Mouse (Mus musculus) forebrain, embryonic 14.5 days (tissue): ENCODE measurements around the gene Tsc22d1. TPM values are rescaled to one million over a fixed set of nuclear protein-coding genes. Genes with fewer than 3 reads are reported as not detected.

Experiments
- ATAC-seq: fragments of 200-750 bp; cut with Nextera tagmentation; 2 replicates; pipeline ENCODE4 v1.8.0; 2017; ENCODE audit warnings: mild to moderate bottlenecking, moderate library complexity
- DNase-seq: peaks from one replicate; pipeline ENCODE4 v3.0.0-alpha.2; 2015; ENCODE audit warnings: low spot score
- H3K27ac ChIP-seq: fragments of 300-500 bp; sonication (generic); 2 replicates; pipeline ENCODE4 v1.5.1; 2014; ENCODE audit warnings: low read depth, mild to moderate bottlenecking, control low read depth, low read length, moderate library complexity
- H3K27me3 ChIP-seq: fragments of 300-500 bp; sonication (generic); replicated peaks from 2 replicates; pipeline ENCODE4 v1.6.1; 2014; ENCODE audit warnings: low read length, control low read depth, mixed read lengths; ENCODE audit not compliant: control insufficient read depth, insufficient read depth
- H3K36me3 ChIP-seq: fragments of 300-500 bp; sonication (generic); 2 replicates; pipeline ENCODE4 v1.6.1; 2014; ENCODE audit warnings: low read length, control low read depth; ENCODE audit not compliant: control insufficient read depth, insufficient read depth
- H3K4me1 ChIP-seq: fragments of 300-500 bp; sonication (generic); 2 replicates; pipeline ENCODE4 v1.6.1; 2014; ENCODE audit warnings: antibody characterized with exemption, low read length, control low read depth; ENCODE audit not compliant: control insufficient read depth, insufficient read depth
- H3K4me2 ChIP-seq: fragments of 300-500 bp; sonication (generic); 2 replicates; pipeline ENCODE4 v1.6.1; 2014; ENCODE audit warnings: mild to moderate bottlenecking, control low read depth, low read length
- H3K4me3 ChIP-seq: fragments of 300-500 bp; sonication (generic); 2 replicates; pipeline ENCODE4 v1.5.1; 2014; ENCODE audit warnings: low read depth, low read length, control low read depth
- H3K9ac ChIP-seq: fragments of 300-500 bp; sonication (generic); 2 replicates; pipeline ENCODE4 v1.6.1; 2014; ENCODE audit warnings: mild to moderate bottlenecking, low read length, control low read depth, moderate library complexity
- H3K9me3 ChIP-seq: fragments of 300-500 bp; sonication (generic); replicated peaks from 2 replicates; pipeline ENCODE4 v1.6.1; 2016; ENCODE audit warnings: low read length, control low read depth, mixed read lengths; ENCODE audit not compliant: control insufficient read depth
- WGBS: fragments of 180-500 bp; shearing (Covaris S2); extraction: QIAGEN DNeasy Blood & Tissue Kit; methylation state at CpG from one replicate; pipeline ENCODE4 v1.1.7; 2014; 5-methylcytosine and 5-hydroxymethylcytosine counted together
- polyA plus RNA-seq: library from polyadenylated mRNA; unstranded; fragments of >200 nt; fragmentation: Nextera tagmentation; extraction: Ambion mirVana; gene quantifications from 2 replicates; pipeline ENCODE4 v1.2.1, GENCODE M21; 2014

Gene Tsc22d1
- polyA plus RNA-seq, 1 experiment from 2014 or later, result 854 TPM

DNA sequence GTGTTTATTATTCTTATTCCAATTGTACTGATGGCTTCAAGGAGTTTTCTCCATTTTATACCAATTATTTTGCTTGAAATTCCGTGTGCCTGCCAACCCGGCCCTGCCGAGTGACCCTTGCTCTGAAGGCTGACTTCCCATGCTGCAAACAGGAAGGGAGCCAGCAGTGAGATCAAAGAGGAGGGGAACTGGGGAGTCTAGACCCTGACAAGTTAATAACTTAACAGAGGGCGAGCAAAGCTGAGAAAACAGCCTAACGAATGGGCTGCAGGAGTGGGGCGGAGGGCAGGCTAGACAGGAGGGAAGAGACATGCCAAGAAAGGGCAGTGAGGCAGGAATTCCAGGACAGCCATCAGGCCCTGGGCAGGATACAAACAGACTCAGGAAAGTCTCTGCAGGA, 122.2 kb downstream of the Tsc22d1 start:
- Histone ChIP-seq H3K27ac (no peak overlapping the region), H3K4me2 (no peak overlapping the region), H3K4me1 (peaks cover 11% of the 10 kb centered on the region), H3K9ac (no peak overlapping the region), H3K27me3 (no peaks in the 10 kb centered on the region), H3K4me3 (no peak overlapping the region), H3K36me3 (no peaks in the 10 kb centered on the region), H3K9me3 (no peaks in the 10 kb centered on the region)
- ATAC-seq, result no peak
- WGBS, result 48% methylated on average over 6 of the region's 6 CpGs
- no peak for DNase-seq

DNA sequence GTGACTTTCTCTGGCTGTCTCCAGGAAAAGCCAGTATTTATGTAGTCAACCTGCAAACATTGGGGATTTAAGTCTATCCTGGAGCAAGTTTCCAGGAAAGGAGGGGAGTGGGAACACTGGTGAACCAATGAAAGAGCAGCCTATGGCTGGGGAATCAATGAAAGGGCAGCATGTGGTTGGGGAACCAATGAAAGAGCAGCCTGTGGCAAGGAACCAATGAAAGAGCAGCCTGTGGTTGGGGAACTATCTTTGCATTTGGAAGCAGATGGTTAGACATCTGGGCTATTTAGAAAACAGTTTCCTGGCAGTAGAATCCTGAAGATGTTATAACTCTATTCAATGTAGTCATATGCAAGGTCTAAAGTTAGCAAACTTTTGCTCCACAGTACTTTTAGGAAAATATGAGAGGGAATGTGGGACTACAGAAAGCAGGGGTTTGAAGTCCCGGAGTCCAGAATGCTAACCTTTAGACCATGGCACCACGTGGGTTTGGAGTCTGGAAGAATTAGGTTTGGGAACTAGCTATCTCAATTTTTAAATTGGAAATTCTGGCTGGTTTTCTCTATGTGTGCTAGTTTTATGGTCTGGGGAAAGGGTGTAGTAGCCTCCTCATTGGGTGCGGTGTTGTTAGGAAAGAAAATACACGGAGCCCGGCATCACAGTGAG, 125.4 kb downstream of the Tsc22d1 start:
- no peak for ATAC-seq
- peak; percentile 17 for DNase-seq
- H3K27ac ChIP-seq, result no peak overlapping the region
- no peak overlapping the region for H3K4me2 ChIP-seq
- no peaks in the 10 kb centered on the region for H3K4me1 ChIP-seq
- no peaks in the 10 kb centered on the region for H3K9me3 ChIP-seq
- no peak overlapping the region for H3K4me3 ChIP-seq
- H3K9ac ChIP-seq, result no peak overlapping the region
- H3K27me3 ChIP-seq, result no peaks in the 10 kb centered on the region
- H3K36me3 ChIP-seq, result no peaks in the 10 kb centered on the region
- 93% methylated on average over 5 of the region's 5 CpGs for WGBS

DNA sequence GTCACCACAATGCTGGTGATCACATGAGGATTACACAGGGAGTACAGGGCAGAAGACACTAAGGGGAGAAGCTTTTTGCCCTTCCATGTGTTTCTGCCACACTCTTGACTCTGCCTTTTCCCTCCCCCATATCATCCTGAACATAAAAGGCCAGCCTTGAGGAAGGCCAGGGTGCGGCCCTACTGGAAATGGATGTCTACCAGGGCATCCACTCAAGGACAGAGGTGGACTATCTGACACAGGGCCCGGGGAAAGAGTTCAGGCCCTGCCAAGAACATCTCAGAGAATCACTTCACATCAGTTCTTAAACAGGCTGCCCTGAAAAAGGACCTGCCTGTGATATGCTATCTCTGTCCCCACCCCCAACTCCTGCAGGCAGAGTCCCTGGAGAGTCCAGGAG, 126.6 kb downstream of the Tsc22d1 start:
- H3K4me2 ChIP-seq, result no peak overlapping the region
- H3K27me3 ChIP-seq, result no peaks in the 10 kb centered on the region
- 86% methylated on average over 2 of the region's 2 CpGs for WGBS
- H3K36me3 ChIP-seq, result no peaks in the 10 kb centered on the region
- H3K4me1 ChIP-seq, result no peaks in the 10 kb centered on the region
- no peak overlapping the region for H3K27ac ChIP-seq
- ATAC-seq, result no peak
- no peak overlapping the region for H3K4me3 ChIP-seq
- DNase-seq, result no peak
- no peaks in the 10 kb centered on the region for H3K9me3 ChIP-seq
- no peak overlapping the region for H3K9ac ChIP-seq

DNA sequence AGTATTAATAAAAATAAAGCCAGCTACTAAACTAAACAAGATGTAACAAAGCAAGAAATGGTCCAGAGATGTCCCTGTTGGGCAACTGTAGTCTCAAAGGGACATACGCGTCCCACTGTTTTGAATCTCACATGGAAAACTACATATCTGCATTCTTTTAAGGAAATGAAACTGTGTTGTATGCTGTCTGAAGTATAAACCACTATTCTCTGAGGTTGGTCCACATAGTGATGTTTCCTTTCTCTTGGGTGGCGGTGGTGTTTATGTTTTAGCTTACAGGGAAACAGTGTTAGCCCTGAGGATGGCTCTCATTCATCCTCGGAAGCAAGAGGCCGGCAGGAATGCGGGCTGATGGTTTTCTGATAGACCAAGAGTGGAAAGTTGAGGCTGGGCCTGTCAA, 129.4 kb downstream of the Tsc22d1 start:
- DNase-seq (no peak), ATAC-seq (no peak)
- H3K9me3 ChIP-seq, result no peaks in the 10 kb centered on the region
- no peaks in the 10 kb centered on the region for H3K27me3 ChIP-seq
- H3K4me2 ChIP-seq, result no peak overlapping the region
- H3K27ac ChIP-seq, result no peak overlapping the region
- no peaks in the 10 kb centered on the region for H3K4me1 ChIP-seq
- H3K4me3 ChIP-seq, result no peak overlapping the region
- no peaks in the 10 kb centered on the region for H3K36me3 ChIP-seq
- no peak overlapping the region for H3K9ac ChIP-seq
- WGBS, result 91% methylated on average over 6 of the region's 6 CpGs

DNA sequence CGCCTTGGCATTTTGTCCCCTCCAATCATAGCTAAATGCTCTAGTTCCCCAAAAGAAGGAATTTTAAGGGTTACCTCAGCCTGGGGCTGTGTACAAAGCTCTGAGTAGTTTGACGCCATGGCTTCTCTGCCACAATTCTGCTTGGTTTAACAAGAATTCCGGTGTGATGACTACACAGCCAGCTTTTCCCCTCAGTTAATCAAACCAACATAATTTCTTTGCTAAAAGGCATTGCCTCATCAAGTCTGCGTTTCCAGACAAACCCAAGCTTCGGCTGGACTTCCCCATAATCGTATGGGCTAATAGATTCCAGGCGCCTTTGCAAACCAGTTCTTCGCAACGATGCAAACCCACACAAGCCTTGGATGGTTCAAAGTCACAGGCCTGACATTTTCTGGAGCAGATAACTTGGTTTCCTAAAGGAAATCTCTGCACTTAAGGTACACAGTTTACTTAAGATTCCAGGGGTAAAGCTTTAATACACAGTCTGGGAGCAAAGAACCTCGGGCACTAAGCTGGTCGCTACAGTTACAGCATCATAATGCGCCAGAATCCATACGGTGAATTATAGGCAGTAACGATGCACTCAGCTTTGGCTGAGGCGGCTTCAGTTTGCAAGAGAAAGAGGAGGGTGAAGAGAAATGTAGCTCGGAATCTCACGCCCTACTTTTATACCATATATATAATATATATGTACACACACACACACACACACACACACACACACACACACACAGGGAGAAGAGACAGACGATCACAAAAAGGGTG, 140.7 kb downstream of the Tsc22d1 start:
- Histone ChIP-seq H3K4me3 (peak overlapping the region; percentile 71), H3K4me1 (no peaks in the 10 kb centered on the region), H3K9me3 (no peaks in the 10 kb centered on the region), H3K36me3 (no peaks in the 10 kb centered on the region), H3K27ac (peak overlapping the region; percentile 83), H3K4me2 (peak overlapping the region; percentile 59), H3K9ac (peak overlapping the region; percentile 88), H3K27me3 (no peaks in the 10 kb centered on the region)
- ATAC-seq (no peak), DNase-seq (peak; percentile 59)
- WGBS, result 48% methylated on average over 18 of the region's 18 CpGs

DNA sequence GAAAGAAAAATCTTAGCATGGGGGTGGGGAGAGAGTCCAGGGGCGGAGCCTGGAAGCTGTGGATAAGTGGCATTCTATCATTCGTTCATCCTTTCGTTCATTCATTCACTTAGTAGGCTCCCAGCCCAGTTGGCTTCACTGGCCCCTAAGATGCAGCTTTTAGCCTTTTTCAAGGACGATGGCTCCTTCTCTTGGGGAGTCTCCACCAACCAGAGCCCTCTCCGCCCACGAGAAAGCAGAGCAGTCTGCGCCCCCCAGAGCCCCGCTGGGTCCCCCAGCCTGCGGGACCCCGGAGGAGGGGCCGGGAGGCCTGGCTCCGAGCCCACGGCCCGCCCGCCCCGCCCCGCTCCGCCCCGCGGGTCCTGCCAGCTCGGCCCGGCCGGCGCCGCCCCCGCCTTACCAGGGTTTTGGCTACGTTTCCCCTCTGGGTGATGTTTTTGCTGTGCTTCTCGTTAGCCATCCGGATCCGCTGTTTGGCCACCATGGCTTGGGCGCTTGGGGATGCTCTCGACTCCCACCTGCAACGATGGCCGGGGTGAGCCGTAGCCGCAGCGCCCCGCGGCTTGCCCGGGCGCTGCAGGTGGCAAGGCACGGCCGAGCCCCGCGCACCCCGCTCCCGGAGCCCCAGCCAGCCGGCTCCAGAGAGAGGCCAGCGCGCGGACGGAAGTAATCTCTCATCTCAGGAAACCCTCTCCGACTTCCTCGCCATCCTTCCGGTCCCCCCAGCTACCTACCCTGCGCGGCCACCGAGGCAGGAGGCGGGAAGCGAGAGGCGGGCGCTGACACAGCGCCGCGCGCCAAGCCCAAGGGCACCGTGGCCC, 141.5 kb downstream of the Tsc22d1 start:
- H3K4me3 ChIP-seq, result peak overlapping the region; percentile 71
- ATAC-seq, result peak; percentile 81
- WGBS, result under 1% methylated on average over 65 of the region's 67 CpGs

DNA sequence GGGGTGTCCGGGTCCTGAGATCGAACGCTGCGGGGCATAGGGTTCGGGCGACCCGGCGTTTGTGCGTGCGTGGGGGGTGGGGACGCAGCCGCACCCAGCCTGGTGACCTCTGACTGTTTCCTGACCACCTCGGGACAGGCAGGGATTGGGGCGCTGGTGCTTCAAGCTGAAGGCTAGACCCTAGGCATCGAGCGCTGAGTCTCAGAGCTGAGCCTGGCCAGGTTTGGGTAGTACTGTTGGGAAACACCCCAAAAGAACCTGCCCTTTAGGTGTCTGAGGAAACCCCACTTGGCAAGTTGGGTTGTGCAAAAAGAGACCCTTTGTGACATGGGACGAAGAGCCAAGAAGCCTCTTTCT, 142.1 kb downstream of the Tsc22d1 start, which contains the start of gene Serp2:
TSS of gene Serp2 (minus strand) at position 38 of the 357 bp plus-strand sequence.
- Histone ChIP-seq H3K4me2 (peak within 1 kb of the TSS; percentile 59), H3K27ac (peak within 1 kb of the TSS; percentile 83), H3K27me3 (no peaks in the 10 kb centered on the region), H3K4me1 (no peaks in the 10 kb centered on the region), H3K4me3 (peak within 1 kb of the TSS; percentile 71), H3K9me3 (no peaks in the 10 kb centered on the region), H3K9ac (peak within 1 kb of the TSS; percentile 88), H3K36me3 (no peaks in the 10 kb centered on the region)
- WGBS, result 7% methylated on average over 17 of the region's 17 CpGs
- ATAC-seq, result no peak; the same call in 1 of the 2 replicates
- DNase-seq, result no peak

More for the DNA sequence above, 141.5 kb downstream of the Tsc22d1 start:
- H3K9ac ChIP-seq, result peak overlapping the region; percentile 88
- peak; percentile 75 for DNase-seq
- no peaks in the 10 kb centered on the region for H3K4me1 ChIP-seq
- H3K27me3 ChIP-seq, result no peaks in the 10 kb centered on the region
- H3K4me2 ChIP-seq, result peak overlapping the region; percentile 59
- no peaks in the 10 kb centered on the region for H3K9me3 ChIP-seq
- H3K27ac ChIP-seq, result peak overlapping the region; percentile 83
- H3K36me3 ChIP-seq, result no peaks in the 10 kb centered on the region
